Mouse (Mus musculus) hindbrain, embryonic 15.5 days (tissue): ENCODE results near the gene Chit1. TPM values are rescaled to one million over a fixed set of nuclear protein-coding genes. Genes with fewer than 3 reads are reported as not detected.

Experiments used
- ATAC-seq: fragments of 200-750 bp; cut with Nextera tagmentation; 2 replicates; pipeline ENCODE4 v1.8.0; 2017; ENCODE audit warnings: low read depth, moderate number of reproducible peaks, moderate TSS enrichment; ENCODE audit not compliant: low FRiP score
- H3K27ac ChIP-seq: fragments of 300-500 bp; sonication (generic); replicated peaks from 2 replicates; pipeline ENCODE4 v1.5.1; 2015; ENCODE audit warnings: mild to moderate bottlenecking, inconsistent platforms
- H3K27me3 ChIP-seq: fragments of 300-500 bp; sonication (generic); 2 replicates; pipeline ENCODE4 v1.6.1; 2015; ENCODE audit warnings: control low read depth, inconsistent platforms
- H3K36me3 ChIP-seq: fragments of 300-500 bp; sonication (generic); 2 replicates; pipeline ENCODE4 v1.6.1; 2015; ENCODE audit warnings: control low read depth, inconsistent platforms
- H3K4me1 ChIP-seq: fragments of 300-500 bp; sonication (generic); replicated peaks from 2 replicates; pipeline ENCODE4 v1.6.1; 2015; ENCODE audit warnings: control low read depth, inconsistent platforms
- H3K4me2 ChIP-seq: fragments of 300-500 bp; sonication (generic); 2 replicates; pipeline ENCODE4 v1.6.1; 2015; ENCODE audit warnings: moderate library complexity, mild to moderate bottlenecking, inconsistent platforms
- H3K4me3 ChIP-seq: fragments of 300-500 bp; sonication (generic); 2 replicates; pipeline ENCODE4 v1.5.1; 2015; ENCODE audit warnings: mild to moderate bottlenecking, inconsistent platforms
- H3K9ac ChIP-seq: fragments of 300-500 bp; sonication (generic); 2 replicates; pipeline ENCODE4 v1.6.1; 2015; ENCODE audit warnings: inconsistent platforms
- H3K9me3 ChIP-seq: fragments of 300-500 bp; sonication (generic); 2 replicates; pipeline ENCODE4 v1.6.1; 2016; ENCODE audit warnings: control low read depth, inconsistent platforms
- WGBS: fragments of 180-500 bp; shearing (Covaris S2); methylation state at CpG from one replicate; pipeline ENCODE4 v1.1.7; 2015; 5-methylcytosine and 5-hydroxymethylcytosine counted together
- polyA plus RNA-seq: library from polyadenylated mRNA; unstranded; fragments of >200 nt; fragmentation: Nextera tagmentation; extraction: Ambion mirVana; gene quantifications from 2 replicates; pipeline ENCODE4 v1.2.1, GENCODE M21; 2015

Chit1 gene
- polyA plus RNA-seq, 1 experiment from 2014 or later, result 0.38 TPM

- no peaks in the 10 kb centered on the region for H3K9me3 ChIP-seq
- H3K4me1 ChIP-seq, result peaks cover 48% of the 10 kb centered on the region
- H3K36me3 ChIP-seq, result no peaks in the 10 kb centered on the region
- ATAC-seq, result no peak
- H3K4me2 ChIP-seq, result no peak overlapping the region
- WGBS, result 68% methylated on average over 6 of the region's 6 CpGs
- H3K4me3 ChIP-seq, result no peak overlapping the region
- no peak overlapping the region for H3K9ac ChIP-seq
- no peaks in the 10 kb centered on the region for H3K27me3 ChIP-seq
- no peak overlapping the region for H3K27ac ChIP-seq
These were observed 37.9 kb upstream of the Chit1 start for GRCm38 (mm10) chr1:134073061-134073564.

- Histone ChIP-seq H3K9me3 (no peaks in the 10 kb centered on the region), H3K27ac (no peak overlapping the region), H3K4me2 (no peak overlapping the region), H3K27me3 (no peaks in the 10 kb centered on the region), H3K36me3 (no peaks in the 10 kb centered on the region), H3K4me3 (no peak overlapping the region), H3K9ac (no peak overlapping the region), H3K4me1 (peaks cover 53% of the 10 kb centered on the region)
- ATAC-seq, result no peak
- 53% methylated on average over 1 of the region's 1 CpGs for WGBS
These were observed 37.4 kb upstream of the Chit1 start for GRCm38 (mm10) chr1:134073658-134074057.

- Histone ChIP-seq H3K9me3 (no peaks in the 10 kb centered on the region), H3K36me3 (no peaks in the 10 kb centered on the region), H3K4me3 (no peak overlapping the region), H3K27me3 (no peaks in the 10 kb centered on the region), H3K27ac (no peak overlapping the region), H3K4me1 (peaks cover 54% of the 10 kb centered on the region), H3K9ac (no peak overlapping the region), H3K4me2 (no peak overlapping the region)
- 32% methylated on average over 3 of the region's 3 CpGs for WGBS
- no peak for ATAC-seq
These were observed 36.9 kb upstream of the Chit1 start for GRCm38 (mm10) chr1:134074184-134074583.

GRCm38 (mm10) chr1:134074606-134075005 lies 36.4 kb upstream of the Chit1 start:
- Histone ChIP-seq H3K27me3 (no peaks in the 10 kb centered on the region), H3K9ac (no peak overlapping the region), H3K9me3 (no peaks in the 10 kb centered on the region), H3K4me3 (no peak overlapping the region), H3K36me3 (no peaks in the 10 kb centered on the region), H3K4me1 (peaks cover 58% of the 10 kb centered on the region), H3K4me2 (no peak overlapping the region), H3K27ac (no peak overlapping the region)
- no peak for ATAC-seq
- WGBS, result 67% methylated on average over 10 of the region's 10 CpGs

GRCm38 (mm10) chr1:134075532-134075931 lies 35.5 kb upstream of the Chit1 start:
- peaks cover 61% of the 10 kb centered on the region for H3K4me1 ChIP-seq
- no peak for ATAC-seq
- 82% methylated on average over 8 of the region's 8 CpGs for WGBS
- H3K9me3 ChIP-seq, result no peaks in the 10 kb centered on the region
- peak overlapping the region; percentile 69 for H3K4me2 ChIP-seq
- no peak overlapping the region for H3K9ac ChIP-seq
- H3K4me3 ChIP-seq, result peak overlapping the region; percentile 80
- H3K27me3 ChIP-seq, result no peaks in the 10 kb centered on the region
- no peaks in the 10 kb centered on the region for H3K36me3 ChIP-seq
- H3K27ac ChIP-seq, result no peak overlapping the region

GRCm38 (mm10) chr1:134076789-134077188 lies 34.3 kb upstream of the Chit1 start:
- Histone ChIP-seq H3K4me3 (peak overlapping the region; percentile 80), H3K9ac (peak overlapping the region; percentile 28), H3K36me3 (no peaks in the 10 kb centered on the region), H3K9me3 (no peaks in the 10 kb centered on the region), H3K27me3 (no peaks in the 10 kb centered on the region), H3K4me2 (peak overlapping the region; percentile 69), H3K4me1 (peaks cover 48% of the 10 kb centered on the region), H3K27ac (peak overlapping the region; percentile 53; the same call in 1 of the 2 replicates)
- 19% methylated on average over 2 of the region's 2 CpGs for WGBS
- ATAC-seq, result no peak

- peak overlapping the region; percentile 69 for H3K4me2 ChIP-seq
- ATAC-seq, result no peak
- peak overlapping the region; percentile 82 for H3K27ac ChIP-seq
- H3K4me1 ChIP-seq, result peaks cover 46% of the 10 kb centered on the region
- 15% methylated on average over 14 of the region's 14 CpGs for WGBS
- no peaks in the 10 kb centered on the region for H3K36me3 ChIP-seq
- no peaks in the 10 kb centered on the region for H3K27me3 ChIP-seq
- peak overlapping the region; percentile 80 for H3K4me3 ChIP-seq
- H3K9me3 ChIP-seq, result no peaks in the 10 kb centered on the region
- H3K9ac ChIP-seq, result peak overlapping the region; percentile 85
These were observed 33.5 kb upstream of the Chit1 start for GRCm38 (mm10) chr1:134077389-134078060.

GRCm38 (mm10) chr1:134078061-134078795 lies 32.8 kb upstream of the Chit1 start:
- Histone ChIP-seq H3K27ac (peak overlapping the region; percentile 82), H3K4me2 (peak overlapping the region; percentile 69), H3K4me1 (peaks cover 47% of the 10 kb centered on the region), H3K9me3 (no peaks in the 10 kb centered on the region), H3K9ac (peak overlapping the region; percentile 85), H3K36me3 (no peaks in the 10 kb centered on the region), H3K4me3 (peak overlapping the region; percentile 80), H3K27me3 (no peaks in the 10 kb centered on the region)
- 5% methylated on average over 19 of the region's 19 CpGs for WGBS
- peak; percentile 1; the same call in 1 of the 2 replicates for ATAC-seq

GRCm38 (mm10) chr1:134078802-134079476 lies 32.1 kb upstream of the Chit1 start, which contains the start of gene Btg2:
TSS of gene Btg2 (minus strand) at chr1:134079120.
- peak within 1 kb of the TSS; percentile 80 for H3K4me3 ChIP-seq
- peak; percentile 96 for ATAC-seq
- peaks cover 45% of the 10 kb centered on the region for H3K4me1 ChIP-seq
- WGBS, result under 1% methylated on average over 46 of the region's 62 CpGs
- H3K36me3 ChIP-seq, result no peaks in the 10 kb centered on the region
- peak within 1 kb of the TSS; percentile 85 for H3K9ac ChIP-seq
- H3K27ac ChIP-seq, result peak within 1 kb of the TSS; percentile 83
- H3K27me3 ChIP-seq, result no peaks in the 10 kb centered on the region
- no peaks in the 10 kb centered on the region for H3K9me3 ChIP-seq
- peak within 1 kb of the TSS; percentile 69 for H3K4me2 ChIP-seq

- H3K9me3 ChIP-seq, result no peaks in the 10 kb centered on the region
- H3K4me2 ChIP-seq, result peak overlapping the region; percentile 69
- H3K4me1 ChIP-seq, result peaks cover 45% of the 10 kb centered on the region
- H3K9ac ChIP-seq, result peak overlapping the region; percentile 47
- WGBS, result 5% methylated on average over 9 of the region's 9 CpGs
- peak overlapping the region; percentile 83 for H3K27ac ChIP-seq
- H3K27me3 ChIP-seq, result no peaks in the 10 kb centered on the region
- H3K4me3 ChIP-seq, result peak overlapping the region; percentile 80
- no peaks in the 10 kb centered on the region for H3K36me3 ChIP-seq
- no peak for ATAC-seq
These were observed 31.4 kb upstream of the Chit1 start for GRCm38 (mm10) chr1:134079477-134080163.

GRCm38 (mm10) chr1:134080406-134080805 lies 30.6 kb upstream of the Chit1 start:
- no peaks in the 10 kb centered on the region for H3K9me3 ChIP-seq
- H3K36me3 ChIP-seq, result no peaks in the 10 kb centered on the region
- no peak overlapping the region for H3K4me3 ChIP-seq
- ATAC-seq, result no peak
- peaks cover 44% of the 10 kb centered on the region for H3K4me1 ChIP-seq
- WGBS, result 73% methylated on average over 4 of the region's 4 CpGs
- no peaks in the 10 kb centered on the region for H3K27me3 ChIP-seq
- H3K27ac ChIP-seq, result 0 out of 2 replicates have a peak overlapping the region, but pooled peaks have one; percentile 83
- no peak overlapping the region for H3K9ac ChIP-seq
- H3K4me2 ChIP-seq, result no peak overlapping the region
